Mouse (Mus musculus): ENCODE measurements around the gene Hist1h4c. TPM values are rescaled to one million over a fixed set of nuclear protein-coding genes. Genes with fewer than 3 reads are reported as not detected.

The Hist1h4c gene
- polyA plus RNA-seq, 1 experiment from 2014 or later = 6.1 TPM

DNA sequence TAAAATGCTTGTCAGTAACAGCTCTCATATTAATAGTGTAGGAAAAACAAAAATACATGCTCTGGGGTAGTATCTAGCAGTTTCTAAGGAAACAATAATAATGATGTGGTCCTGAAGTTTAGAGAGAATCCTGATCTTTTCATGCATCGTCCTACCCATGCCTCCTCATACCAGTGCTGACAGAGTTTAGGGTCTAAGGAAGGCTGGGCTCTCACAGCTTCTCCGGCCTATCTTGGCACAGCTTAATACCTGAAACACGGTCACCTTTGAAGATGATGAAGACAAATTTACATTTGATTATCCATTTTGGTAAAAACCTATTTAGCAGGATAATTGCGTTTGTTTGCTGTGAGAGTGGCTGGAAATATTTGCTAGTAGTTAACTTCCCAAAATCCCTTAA lies 45.7 kb upstream of the Hist1h4c start:
- Histone ChIP-seq H3K4me1 (ENCODE audit: control insufficient read depth, insufficient read depth, low read length) (no peaks in the 10 kb centered on the region), H3K27ac (replicated peaks; ENCODE audit: low read depth, low read length) (peak overlapping the region; percentile 99; the same call in 1 of the 2 replicates), H3K4me2 (ENCODE audit: low read depth, low read length) (peak overlapping the region; percentile 46; the same call in 1 of the 2 replicates), H3K36me3 (replicated peaks; ENCODE audit: control insufficient read depth, insufficient read depth, low read depth, low read length) (no peaks in the 10 kb centered on the region), H3K4me3 (ENCODE audit: low read depth, low read length) (peak overlapping the region; percentile 39), H3K27me3 (ENCODE audit: control insufficient read depth, insufficient read depth, low read length) (no peaks in the 10 kb centered on the region), H3K9me3 (replicated peaks; ENCODE audit: control insufficient read depth, low read length) (no peaks in the 10 kb centered on the region), H3K9ac (replicated peaks; ENCODE audit: low read length) (peak overlapping the region; percentile 50)
- DNase-seq (ENCODE audit: low spot score) (peak; percentile 55), ATAC-seq (replicated peaks; ENCODE audit: insufficient number of reproducible peaks, low FRiP score, low TSS enrichment, low read depth) (no peak)
- 39% methylated on average over 4 of the region's 4 CpGs for WGBS

DNA sequence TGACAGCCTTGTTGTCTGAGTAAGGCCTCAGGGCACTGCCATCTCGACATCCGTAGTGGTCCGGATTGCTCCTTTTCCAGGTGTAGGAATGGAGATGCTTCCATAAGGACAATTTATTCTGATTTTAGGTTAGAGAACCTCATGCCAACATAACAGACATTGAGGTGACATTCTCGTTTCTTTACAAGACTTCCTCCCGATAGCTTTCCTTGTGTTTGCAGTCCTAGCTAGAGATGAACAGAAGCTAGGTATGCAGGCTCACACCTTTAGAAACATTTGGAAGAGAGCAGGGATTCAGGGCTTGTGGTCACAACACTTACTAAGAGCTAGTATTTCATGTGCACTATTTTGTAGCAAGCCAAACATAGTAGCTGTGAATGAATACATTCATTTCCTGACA lies 45.0 kb upstream of the Hist1h4c start:
- Histone ChIP-seq H3K27me3 (ENCODE audit: control insufficient read depth, insufficient read depth, low read length) (no peaks in the 10 kb centered on the region), H3K27ac (replicated peaks; ENCODE audit: low read depth, low read length) (no peak overlapping the region), H3K36me3 (replicated peaks; ENCODE audit: control insufficient read depth, insufficient read depth, low read depth, low read length) (no peaks in the 10 kb centered on the region), H3K4me1 (ENCODE audit: control insufficient read depth, insufficient read depth, low read length) (no peaks in the 10 kb centered on the region), H3K9ac (replicated peaks; ENCODE audit: low read length) (no peak overlapping the region), H3K9me3 (replicated peaks; ENCODE audit: control insufficient read depth, low read length) (no peaks in the 10 kb centered on the region), H3K4me3 (ENCODE audit: low read depth, low read length) (no peak overlapping the region), H3K4me2 (ENCODE audit: low read depth, low read length) (no peak overlapping the region)
- ATAC-seq (replicated peaks; ENCODE audit: insufficient number of reproducible peaks, low FRiP score, low TSS enrichment, low read depth) (no peak), DNase-seq (ENCODE audit: low spot score) (no peak)
- WGBS = 78% methylated on average over 5 of the region's 5 CpGs

DNA sequence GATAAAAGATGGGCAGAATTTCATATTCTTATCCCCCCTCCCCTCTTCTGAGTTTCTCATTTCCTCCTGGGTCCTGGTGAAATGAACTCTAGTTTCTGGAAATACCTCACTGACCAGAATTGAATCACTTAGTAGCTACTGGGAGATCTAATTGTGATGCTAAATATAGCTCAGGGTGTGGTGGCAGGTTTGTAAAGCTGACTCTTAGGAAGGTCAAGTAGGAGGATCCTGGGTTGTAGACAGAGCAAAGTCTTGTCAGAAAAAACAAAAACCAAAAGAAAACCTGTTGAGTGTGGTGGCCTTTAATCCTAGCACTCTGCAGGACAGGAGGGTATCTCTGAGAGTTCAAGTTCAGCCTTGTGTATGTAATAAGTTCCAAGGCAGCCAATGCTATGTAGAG lies 43.8 kb upstream of the Hist1h4c start:
- H3K9me3 ChIP-seq (replicated peaks; ENCODE audit: control insufficient read depth, low read length) = no peaks in the 10 kb centered on the region
- H3K4me3 ChIP-seq (ENCODE audit: low read depth, low read length) = no peak overlapping the region
- no peaks in the 10 kb centered on the region for H3K4me1 ChIP-seq (ENCODE audit: control insufficient read depth, insufficient read depth, low read length)
- no peak for DNase-seq (ENCODE audit: low spot score)
- no peak overlapping the region for H3K27ac ChIP-seq (replicated peaks; ENCODE audit: low read depth, low read length)
- no peak overlapping the region for H3K4me2 ChIP-seq (ENCODE audit: low read depth, low read length)
- H3K27me3 ChIP-seq (ENCODE audit: control insufficient read depth, insufficient read depth, low read length) = no peaks in the 10 kb centered on the region
- no peak overlapping the region for H3K9ac ChIP-seq (replicated peaks; ENCODE audit: low read length)
- no peaks in the 10 kb centered on the region for H3K36me3 ChIP-seq (replicated peaks; ENCODE audit: control insufficient read depth, insufficient read depth, low read depth, low read length)
- ATAC-seq (replicated peaks; ENCODE audit: insufficient number of reproducible peaks, low FRiP score, low TSS enrichment, low read depth) = no peak

DNA sequence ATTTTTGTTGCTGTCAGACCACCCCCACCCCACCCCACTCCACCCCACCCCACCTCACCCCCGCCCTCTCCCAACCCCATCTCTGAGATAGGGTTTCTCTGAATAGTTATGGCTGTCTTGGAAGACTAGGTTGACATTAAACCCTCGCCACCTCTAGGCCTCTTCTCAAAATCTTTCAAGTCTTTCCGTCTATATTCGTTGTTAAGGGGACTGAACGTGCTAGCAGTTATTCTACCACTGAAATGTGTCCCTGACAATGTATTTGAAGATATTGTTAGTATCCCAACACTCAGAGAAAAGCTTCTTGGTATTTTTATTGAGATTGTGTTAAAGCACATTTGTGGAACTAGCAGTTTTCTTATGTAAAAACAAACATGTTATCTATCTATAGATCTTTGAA lies 42.7 kb upstream of the Hist1h4c start:
- no peak for DNase-seq (ENCODE audit: low spot score)
- H3K4me1 ChIP-seq (ENCODE audit: control insufficient read depth, insufficient read depth, low read length) = no peaks in the 10 kb centered on the region
- peak overlapping the region; percentile 99 for H3K27ac ChIP-seq (replicated peaks; ENCODE audit: low read depth, low read length)
- no peaks in the 10 kb centered on the region for H3K36me3 ChIP-seq (replicated peaks; ENCODE audit: control insufficient read depth, insufficient read depth, low read depth, low read length)
- H3K9me3 ChIP-seq (replicated peaks; ENCODE audit: control insufficient read depth, low read length) = no peaks in the 10 kb centered on the region
- 58% methylated on average over 5 of the region's 5 CpGs for WGBS
- peak overlapping the region; percentile 90 for H3K4me2 ChIP-seq (ENCODE audit: low read depth, low read length)
- ATAC-seq (replicated peaks; ENCODE audit: insufficient number of reproducible peaks, low FRiP score, low TSS enrichment, low read depth) = no peak
- H3K9ac ChIP-seq (replicated peaks; ENCODE audit: low read length) = no peak overlapping the region; the same call in 1 of the 2 replicates
- H3K27me3 ChIP-seq (ENCODE audit: control insufficient read depth, insufficient read depth, low read length) = no peaks in the 10 kb centered on the region
- H3K4me3 ChIP-seq (ENCODE audit: low read depth, low read length) = no peak overlapping the region

DNA sequence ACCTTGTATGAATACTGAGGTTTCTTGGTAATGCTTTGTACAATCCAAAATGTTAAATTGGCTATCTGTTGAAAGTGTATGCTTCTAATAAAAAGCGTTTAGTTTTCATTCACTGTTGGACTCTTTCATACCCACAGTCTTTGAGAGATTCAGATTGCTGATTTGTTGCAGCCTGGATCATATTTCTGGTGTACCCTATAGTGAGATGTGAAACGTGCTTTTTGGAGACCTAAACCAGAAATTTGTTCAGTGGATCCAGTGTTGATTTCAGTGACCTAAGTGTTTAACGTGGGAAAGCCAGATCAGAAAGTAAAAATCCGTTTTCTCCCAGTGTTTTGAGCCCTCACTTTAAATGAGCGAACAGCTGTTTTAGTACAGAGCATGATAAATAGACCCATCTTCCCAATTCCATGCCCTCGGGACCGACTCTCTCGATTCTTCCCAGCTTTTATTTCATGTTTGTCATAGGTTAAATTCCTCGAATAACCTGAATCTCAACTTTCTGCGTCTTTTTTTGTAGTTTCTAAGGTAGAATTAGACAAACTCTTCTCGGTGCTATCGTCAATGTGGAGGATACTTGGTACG lies 42.1 kb upstream of the Hist1h4c start:
- Histone ChIP-seq H3K27ac (replicated peaks; ENCODE audit: low read depth, low read length) (peak overlapping the region; percentile 99), H3K9me3 (replicated peaks; ENCODE audit: control insufficient read depth, low read length) (no peaks in the 10 kb centered on the region), H3K9ac (replicated peaks; ENCODE audit: low read length) (peak overlapping the region; percentile 87), H3K4me1 (ENCODE audit: control insufficient read depth, insufficient read depth, low read length) (no peaks in the 10 kb centered on the region), H3K36me3 (replicated peaks; ENCODE audit: control insufficient read depth, insufficient read depth, low read depth, low read length) (no peaks in the 10 kb centered on the region), H3K4me2 (ENCODE audit: low read depth, low read length) (peak overlapping the region; percentile 90), H3K27me3 (ENCODE audit: control insufficient read depth, insufficient read depth, low read length) (no peaks in the 10 kb centered on the region), H3K4me3 (ENCODE audit: low read depth, low read length) (peak overlapping the region; percentile 56)
- 27% methylated on average over 13 of the region's 13 CpGs for WGBS
- DNase-seq (ENCODE audit: low spot score) = peak; percentile 45
- no peak for ATAC-seq (replicated peaks; ENCODE audit: insufficient number of reproducible peaks, low FRiP score, low TSS enrichment, low read depth)

DNA sequence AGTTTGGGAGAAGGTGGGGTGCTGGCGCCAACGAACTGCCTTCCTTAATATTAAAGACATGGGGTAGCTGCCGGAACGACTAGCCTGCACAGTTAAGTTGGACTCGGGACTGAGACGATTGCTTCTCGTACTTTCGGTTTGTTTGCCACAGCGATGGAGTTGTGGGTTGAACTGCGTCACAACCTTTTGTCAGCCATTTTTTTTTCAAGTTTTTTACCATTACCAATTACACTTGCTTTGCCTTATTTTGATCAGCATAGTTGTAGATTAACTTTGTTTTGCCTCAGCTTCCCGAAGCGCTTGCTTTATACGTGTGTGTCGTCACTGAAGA lies 41.6 kb upstream of the Hist1h4c start:
- Histone ChIP-seq H3K4me1 (ENCODE audit: control insufficient read depth, insufficient read depth, low read length) (no peaks in the 10 kb centered on the region), H3K4me2 (ENCODE audit: low read depth, low read length) (peak overlapping the region; percentile 90), H3K27ac (replicated peaks; ENCODE audit: low read depth, low read length) (peak overlapping the region; percentile 99), H3K4me3 (ENCODE audit: low read depth, low read length) (peak overlapping the region; percentile 56), H3K9ac (replicated peaks; ENCODE audit: low read length) (peak overlapping the region; percentile 87), H3K27me3 (ENCODE audit: control insufficient read depth, insufficient read depth, low read length) (no peaks in the 10 kb centered on the region), H3K9me3 (replicated peaks; ENCODE audit: control insufficient read depth, low read length) (no peaks in the 10 kb centered on the region), H3K36me3 (replicated peaks; ENCODE audit: control insufficient read depth, insufficient read depth, low read depth, low read length) (no peaks in the 10 kb centered on the region)
- WGBS = under 1% methylated on average over 14 of the region's 14 CpGs
- ATAC-seq (replicated peaks; ENCODE audit: insufficient number of reproducible peaks, low FRiP score, low TSS enrichment, low read depth) (no peak; the same call in 1 of the 2 replicates), DNase-seq (ENCODE audit: low spot score) (no peak)

DNA sequence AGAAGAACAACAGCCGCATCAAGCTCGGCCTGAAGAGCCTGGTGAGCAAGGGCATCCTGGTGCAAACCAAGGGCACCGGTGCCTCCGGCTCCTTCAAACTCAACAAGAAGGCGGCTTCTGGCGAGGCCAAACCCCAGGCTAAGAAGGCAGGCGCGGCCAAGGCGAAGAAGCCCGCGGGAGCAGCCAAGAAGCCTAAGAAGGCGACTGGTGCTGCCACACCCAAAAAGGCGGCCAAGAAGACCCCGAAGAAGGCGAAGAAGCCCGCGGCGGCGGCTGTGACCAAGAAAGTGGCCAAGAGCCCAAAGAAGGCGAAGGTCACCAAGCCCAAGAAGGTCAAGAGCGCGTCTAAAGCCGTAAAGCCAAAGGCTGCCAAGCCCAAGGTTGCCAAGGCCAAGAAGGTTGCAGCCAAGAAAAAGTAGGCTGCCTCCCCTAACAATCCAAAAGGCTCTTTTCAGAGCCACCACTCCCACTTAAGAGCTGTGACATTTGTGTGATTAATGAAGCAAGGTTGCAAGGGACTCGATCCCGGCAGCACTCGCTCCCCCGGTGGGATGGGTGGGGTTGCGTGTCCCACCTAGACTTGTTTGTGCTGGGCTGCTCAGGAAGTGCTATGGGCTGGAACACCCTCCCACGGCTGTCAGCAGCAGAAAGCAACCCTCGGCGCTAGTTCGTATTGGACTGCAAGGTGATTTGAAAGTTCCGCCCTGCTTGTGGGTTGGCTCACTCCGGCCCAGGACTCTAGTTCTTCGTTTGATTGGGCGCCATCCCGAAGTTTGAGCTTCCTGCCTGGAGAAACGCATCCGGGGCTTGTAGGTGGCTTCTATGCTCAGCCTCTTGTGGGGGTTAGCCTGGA lies 41.0 kb upstream of the Hist1h4c start:
- no peaks in the 10 kb centered on the region for H3K4me1 ChIP-seq (ENCODE audit: control insufficient read depth, insufficient read depth, low read length)
- no peaks in the 10 kb centered on the region for H3K9me3 ChIP-seq (replicated peaks; ENCODE audit: control insufficient read depth, low read length)
- H3K27ac ChIP-seq (replicated peaks; ENCODE audit: low read depth, low read length) = peak overlapping the region; percentile 99
- WGBS = under 1% methylated on average over 39 of the region's 39 CpGs
- peak; percentile 91 for ATAC-seq (replicated peaks; ENCODE audit: insufficient number of reproducible peaks, low FRiP score, low TSS enrichment, low read depth)
- H3K27me3 ChIP-seq (ENCODE audit: control insufficient read depth, insufficient read depth, low read length) = no peaks in the 10 kb centered on the region
- peak overlapping the region; percentile 56 for H3K4me3 ChIP-seq (ENCODE audit: low read depth, low read length)
- peak overlapping the region; percentile 90 for H3K4me2 ChIP-seq (ENCODE audit: low read depth, low read length)
- no peaks in the 10 kb centered on the region for H3K36me3 ChIP-seq (replicated peaks; ENCODE audit: control insufficient read depth, insufficient read depth, low read depth, low read length)
- DNase-seq (ENCODE audit: low spot score) = peak; percentile 93
- peak overlapping the region; percentile 87 for H3K9ac ChIP-seq (replicated peaks; ENCODE audit: low read length)

DNA sequence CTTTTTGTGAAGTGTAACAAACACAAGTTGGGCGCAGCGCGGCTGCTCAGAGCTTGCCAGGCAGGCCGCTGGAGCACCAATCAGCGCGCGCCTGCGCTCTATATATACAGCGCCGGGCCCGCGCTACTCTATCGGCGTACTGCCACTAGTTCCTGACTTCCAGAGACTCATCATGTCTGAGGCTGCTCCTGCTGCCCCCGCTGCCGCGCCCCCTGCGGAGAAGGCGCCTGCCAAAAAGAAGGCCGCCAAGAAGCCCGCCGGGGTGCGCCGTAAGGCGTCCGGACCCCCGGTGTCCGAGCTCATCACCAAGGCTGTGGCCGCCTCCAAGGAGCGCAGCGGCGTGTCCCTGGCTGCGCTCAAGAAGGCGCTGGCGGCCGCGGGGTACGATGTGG lies 40.4 kb upstream of the Hist1h4c start, which contains the start of gene Hist1h1c:
Gene Hist1h1c (plus strand): TSS at position 132 of the 392 bp plus-strand sequence.
- peak within 1 kb of the TSS; percentile 87 for H3K9ac ChIP-seq (replicated peaks; ENCODE audit: low read length)
- DNase-seq (ENCODE audit: low spot score) = peak; percentile 94
- no peaks in the 10 kb centered on the region for H3K27me3 ChIP-seq (ENCODE audit: control insufficient read depth, insufficient read depth, low read length)
- ATAC-seq (replicated peaks; ENCODE audit: insufficient number of reproducible peaks, low FRiP score, low TSS enrichment, low read depth) = peak; percentile 96
- no peaks in the 10 kb centered on the region for H3K9me3 ChIP-seq (replicated peaks; ENCODE audit: control insufficient read depth, low read length)
- peak within 1 kb of the TSS; percentile 99 for H3K27ac ChIP-seq (replicated peaks; ENCODE audit: low read depth, low read length)
- H3K36me3 ChIP-seq (replicated peaks; ENCODE audit: control insufficient read depth, insufficient read depth, low read depth, low read length) = no peaks in the 10 kb centered on the region
- H3K4me1 ChIP-seq (ENCODE audit: control insufficient read depth, insufficient read depth, low read length) = no peaks in the 10 kb centered on the region
- peak within 1 kb of the TSS; percentile 56 for H3K4me3 ChIP-seq (ENCODE audit: low read depth, low read length)
- WGBS = under 1% methylated on average over 30 of the region's 38 CpGs
- H3K4me2 ChIP-seq (ENCODE audit: low read depth, low read length) = peak within 1 kb of the TSS; percentile 90

All from embryonic facial prominence, embryonic 11.5 days (tissue).